Mouse (Mus musculus) olfactory bulb, adult 2 months (tissue): Measurements from ENCODE around the gene Epn2.

Experiments
- CTCF ChIP-seq: fragments of 200-500 bp; IDR thresholded peaks from 2 replicates; pipeline ENCODE4 v1.5.1; 2012; ENCODE audit warnings: low read depth, mild to moderate bottlenecking, low read length, moderate library complexity; ENCODE audit not compliant: insufficient read depth
- POLR2A ChIP-seq: fragments of 200-500 bp; IDR thresholded peaks from 2 replicates; pipeline ENCODE4 v1.6.1; 2012; ENCODE audit warnings: mild to moderate bottlenecking, low read depth, low read length, moderate library complexity; ENCODE audit not compliant: insufficient read depth

DNA sequence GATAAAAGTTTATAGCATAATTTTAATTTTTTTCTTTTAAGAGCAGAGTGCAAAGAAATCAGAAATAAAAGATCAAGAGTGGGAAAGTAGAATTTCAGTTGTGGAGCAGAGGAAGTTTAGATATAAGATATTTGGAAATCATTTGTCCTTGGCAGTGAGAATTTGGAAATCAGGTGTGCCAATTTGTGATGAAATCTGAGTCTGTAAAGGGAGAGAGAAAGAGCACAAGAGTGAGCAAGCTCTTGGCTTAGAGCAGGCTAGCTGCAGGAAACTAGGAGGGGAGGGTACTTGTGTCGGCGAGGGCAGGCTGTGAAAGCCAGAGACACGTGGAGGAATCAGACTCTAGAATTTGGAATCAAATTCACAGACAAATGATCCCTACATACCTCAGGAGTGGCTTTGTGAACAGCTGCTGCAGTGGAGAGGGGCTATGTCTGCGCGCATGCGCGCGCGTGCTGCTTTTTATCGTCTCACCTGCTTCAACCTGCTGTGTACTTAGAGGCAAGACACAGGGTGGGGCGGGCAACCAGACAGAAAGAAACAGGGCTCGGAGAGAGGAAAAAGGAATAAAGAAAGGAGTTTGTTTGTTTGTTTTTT is 102.6 kb downstream of the Epn2 start:
- no peak for TF ChIP-seq POLR2A
- TF ChIP-seq CTCF = no peak
